Mouse (Mus musculus) gastrocnemius, postnatal 4 days (tissue): ENCODE data around the gene Nfasc. TPM values are rescaled to one million over a fixed set of nuclear protein-coding genes. Genes with fewer than 3 reads are reported as not detected.

Experiments used
- total RNA-seq, 2 experiments: library from RNA; stranded (reverse); gene quantifications; 2 replicates each; pipeline ENCODE4 v1.2.3; 2021

Gene Nfasc
- total RNA-seq, 2 experiments from 2014 or later, result 1.6 to 2.0 TPM

Other genes starting within 250 kb of the Nfasc start
- gene Tmem81, start 235.6 kb downstream of the Nfasc start, total RNA-seq, result 1 to 10 TPM; 1.7 to 2.3 TPM
- under 1 TPM; 0.12 to 0.18 TPM for gene Cntn2, start 198.5 kb downstream of the Nfasc start, total RNA-seq
- 1 to 10 TPM; 6.9 to 7.4 TPM for gene Lrrn2, start 138.5 kb upstream of the Nfasc start, total RNA-seq